Mouse (Mus musculus): Measurements from ENCODE around the gene Gnat1. TPM values are rescaled to one million over a fixed set of nuclear protein-coding genes. Genes with fewer than 3 reads are reported as not detected.

The Gnat1 gene
- total RNA-seq, 1 experiment from 2014 or later = not detected

DNA sequence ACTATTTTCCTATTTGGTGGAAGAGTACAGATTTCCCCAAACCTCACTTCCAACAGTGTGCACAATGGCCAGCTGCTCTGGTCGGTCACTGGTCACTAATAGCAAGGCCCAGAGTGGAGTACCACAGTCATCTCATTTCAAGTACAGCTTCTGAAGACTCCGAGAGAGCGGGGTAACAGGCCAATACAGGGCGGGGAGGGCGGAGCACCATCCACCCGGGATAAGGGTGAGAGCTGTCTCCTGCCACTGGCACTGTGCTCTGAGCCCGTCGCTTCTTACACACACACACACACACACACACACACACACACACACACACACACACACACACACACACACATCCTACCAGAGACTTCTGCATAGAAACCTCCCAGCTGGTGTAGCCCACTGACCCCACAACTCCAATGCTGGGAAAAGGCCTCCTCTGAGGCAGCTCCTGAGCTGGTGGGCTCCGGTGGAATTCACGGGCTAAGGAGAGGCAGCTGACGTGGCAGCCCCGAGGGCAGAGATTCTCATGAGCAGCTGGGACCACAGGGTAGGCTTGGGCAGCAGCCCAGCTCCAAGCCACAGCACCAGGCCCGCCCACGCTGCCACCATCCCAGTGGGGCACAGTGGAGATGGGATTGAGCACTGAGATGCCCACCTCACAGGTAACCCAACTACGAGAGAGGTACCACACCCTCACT lies 53.2 kb downstream of the Gnat1 start:
- no peak for DNase-seq

DNA sequence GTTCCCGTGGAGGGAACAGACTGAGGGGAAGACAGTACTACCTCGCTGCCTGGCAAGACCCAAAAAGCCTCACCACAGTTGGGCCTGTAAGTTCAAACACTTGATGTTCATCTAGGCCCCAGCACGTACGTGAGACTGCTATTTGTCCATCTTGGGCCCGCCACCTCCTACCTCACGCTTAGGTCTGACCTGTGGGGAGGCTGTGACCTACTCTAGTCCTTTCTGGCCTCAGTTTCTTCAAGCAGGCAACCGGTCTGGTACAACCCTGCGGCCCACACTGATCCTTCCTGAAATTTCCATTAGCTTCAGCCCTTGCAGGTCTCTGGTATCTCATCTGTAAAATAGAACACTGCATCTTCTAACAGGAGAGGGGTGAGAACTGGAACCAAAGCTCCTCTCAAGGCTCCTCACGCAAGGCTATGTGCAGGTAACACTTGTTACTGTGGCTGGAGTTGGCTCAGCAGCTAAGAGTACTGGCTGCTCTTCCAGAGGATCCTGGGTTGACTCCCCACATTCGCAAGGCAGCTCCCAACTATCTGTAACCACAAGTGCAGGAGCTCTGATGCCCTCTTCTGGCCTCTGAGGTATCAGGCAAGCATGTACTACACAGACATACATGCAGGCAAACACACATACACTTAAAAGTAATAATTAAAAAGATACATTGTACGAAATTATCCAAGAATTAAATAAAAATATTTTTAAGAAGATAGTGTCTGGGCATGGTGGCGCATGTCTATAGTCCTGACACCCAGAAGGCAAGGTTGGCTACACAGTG lies 54.0 kb downstream of the Gnat1 start:
- DNase-seq = no peak

DNA sequence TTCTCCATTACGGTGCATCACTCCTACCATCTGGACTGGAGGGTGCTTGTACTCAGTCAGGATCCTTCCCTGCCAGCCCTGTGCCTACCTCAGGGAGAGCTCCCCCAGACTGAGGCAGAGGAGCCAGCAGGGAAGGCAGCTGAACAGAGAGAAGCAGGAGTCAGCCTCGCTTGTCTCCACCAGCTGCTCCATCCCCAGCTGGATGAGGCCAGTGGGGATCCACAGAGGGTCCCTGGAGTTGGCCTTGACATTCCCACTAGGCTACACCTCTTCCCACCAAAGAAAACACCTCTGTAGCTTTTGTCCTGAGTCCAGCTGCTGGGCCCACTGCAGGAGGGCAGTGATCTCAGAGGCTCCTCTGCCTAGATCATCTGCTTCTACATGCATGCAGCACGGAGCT lies 54.6 kb downstream of the Gnat1 start:
- no peak for DNase-seq

DNA sequence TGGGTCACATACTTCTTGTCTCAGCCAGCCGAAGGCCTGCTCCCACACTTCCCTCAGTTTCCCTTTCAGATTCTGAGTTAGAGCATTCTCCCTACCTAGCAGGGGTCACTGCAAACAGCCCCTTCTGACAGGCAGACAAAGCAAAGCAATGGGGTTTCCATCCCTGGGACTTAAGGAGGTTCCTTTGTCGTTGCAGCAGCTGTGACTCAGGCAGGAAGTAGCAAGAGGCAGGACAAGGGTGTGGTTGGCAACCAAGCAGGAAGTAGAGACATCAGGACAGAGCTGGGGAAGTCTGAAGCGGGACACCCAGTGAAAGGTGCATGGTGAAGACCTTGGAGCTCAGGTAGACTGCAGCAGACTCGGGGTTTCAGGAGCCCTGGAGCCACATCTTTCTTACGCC lies 55.0 kb downstream of the Gnat1 start:
- DNase-seq = no peak

Other genes with a start within 250 kb of the Gnat1 start
- gene Tmem115, start 145.8 kb downstream of the Gnat1 start, total RNA-seq (2021) = 44.5 and 47.6 TPM in 2 replicates
- 20.0 and 27.3 TPM in 2 replicates for gene Cyb561d2, start 137.5 kb downstream of the Gnat1 start, total RNA-seq (2021)
- 24.9 and 27.3 TPM in 2 replicates for gene Nprl2, start 137.5 kb downstream of the Gnat1 start, total RNA-seq (2021)
- gene Zmynd10, start 132.4 kb downstream of the Gnat1 start, total RNA-seq (2021) = 0.39 and 0.67 TPM in 2 replicates
- 24.7 and 26.6 TPM in 2 replicates for gene Rassf1, start 128.2 kb downstream of the Gnat1 start, total RNA-seq (2021)
- 48.2 and 48.4 TPM in 2 replicates for gene Tusc2, start 116.5 kb downstream of the Gnat1 start, total RNA-seq (2021)
- 31.1 and 36.1 TPM in 2 replicates for gene Hyal2, start 111.8 kb downstream of the Gnat1 start, total RNA-seq (2021)
- 10.9 and 11.6 TPM in 2 replicates for gene Hyal1, start 102.8 kb downstream of the Gnat1 start, total RNA-seq (2021)
- gene Naa80, start 100.8 kb downstream of the Gnat1 start, total RNA-seq (2021) = 21.2 and 21.4 TPM in 2 replicates
- 2.0 and 2.8 TPM in 2 replicates for gene Hyal3, start 98.9 kb downstream of the Gnat1 start, total RNA-seq (2021)
- gene Ifrd2, start 92.1 kb downstream of the Gnat1 start, total RNA-seq (2021) = 47.0 and 54.5 TPM in 2 replicates
- 5.1 and 8.4 TPM in 2 replicates for gene Sema3b, start 70.5 kb downstream of the Gnat1 start, total RNA-seq (2021)
- gene Gnai2, start 44.3 kb downstream of the Gnat1 start, total RNA-seq (2021) = 202 and 238 TPM in 2 replicates
- gene Slc38a3, start 10.2 kb downstream of the Gnat1 start, total RNA-seq (2021) = 0.39 and 8.5 TPM in 2 replicates
- gene Sema3f, start 30.8 kb upstream of the Gnat1 start, total RNA-seq (2021) = 23.1 and 23.6 TPM in 2 replicates
- gene Rbm5, start 91.3 kb upstream of the Gnat1 start, total RNA-seq (2021) = 135 and 149 TPM in 2 replicates
- 71.3 and 72.9 TPM in 2 replicates for gene Rbm6, start 193.5 kb upstream of the Gnat1 start, total RNA-seq (2021)
- 15.8 and 18.9 TPM in 2 replicates for gene Mon1a, start 208.4 kb upstream of the Gnat1 start, total RNA-seq (2021)
- 8.3 and 18.7 TPM in 2 replicates for gene Mst1r, start 227.2 kb upstream of the Gnat1 start, total RNA-seq (2021)
- not detected in 2 replicates for gene Actl11, start 248.8 kb upstream of the Gnat1 start, total RNA-seq (2021)

Data from adrenal gland, postnatal 25 days (tissue).